Mouse (Mus musculus) left cerebral cortex, postnatal 36 days (tissue): ENCODE results near the gene Rhoa. TPM values are rescaled to one million over a fixed set of nuclear protein-coding genes. Genes with fewer than 3 reads are reported as not detected.

Experiments
- DNase-seq, 2 experiments: peaks; one replicate each; pipeline ENCODE4 v3.0.0; 2021 to 2022; ENCODE audit warnings: low spot score in 2 of 2, mixed read lengths in 1 of 2
- intact Hi-C: fragments of 180-260 bp; cut with DNase I; formaldehyde crosslinking; loops from one replicate; pipeline ENCODE4 v1.15.1; 2025
- total RNA-seq, 2 experiments: library from RNA; stranded (reverse); gene quantifications; 2 replicates each; pipeline ENCODE4 v1.2.3; 2021

Rhoa gene
- total RNA-seq, 2 experiments from 2014 or later: 160 to 176 TPM

GRCm38 (mm10) chr9:108337848-108338550 lies 32.1 kb downstream of the Rhoa start:
- intact Hi-C loops: no loop called here

GRCm38 (mm10) chr9:108338551-108338885 lies 32.6 kb downstream of the Rhoa start:
- intact Hi-C loops: no loop called here
- no peak for DNase-seq

More at GRCm38 (mm10) chr9:108337848-108338550, 32.1 kb downstream of the Rhoa start:
- DNase-seq: no peak

- DNase-seq: peak; percentile 85 to 86
- intact Hi-C loops: no loop called here
Measured at GRCm38 (mm10) chr9:108338886-108339781, 33.2 kb downstream of the Rhoa start, which contains the start of gene Gpx1. Gpx1 (plus strand) TSS chr9:108338903.

GRCm38 (mm10) chr9:108339886-108340257 lies 33.9 kb downstream of the Rhoa start:
- no peak for DNase-seq

GRCm38 (mm10) chr9:108340258-108341138 lies 34.6 kb downstream of the Rhoa start:
- DNase-seq: no peak
- intact Hi-C loops: no loop called here

More at GRCm38 (mm10) chr9:108339886-108340257, 33.9 kb downstream of the Rhoa start:
- intact Hi-C loops: no loop called here

GRCm38 (mm10) chr9:108341139-108341475 lies 35.2 kb downstream of the Rhoa start:
- no peak for DNase-seq
- intact Hi-C loops: no loop called here

- DNase-seq: no peak
- intact Hi-C loops: no loop called here
Measured at GRCm38 (mm10) chr9:108341801-108342200, 35.9 kb downstream of the Rhoa start.

- DNase-seq: no peak
- intact Hi-C loops: no loop called here
Measured at GRCm38 (mm10) chr9:108342301-108342831, 36.4 kb downstream of the Rhoa start.

- intact Hi-C loops: no loop called here
- no peak for DNase-seq
Measured at GRCm38 (mm10) chr9:108343331-108343730, 37.4 kb downstream of the Rhoa start.

GRCm38 (mm10) chr9:108343835-108344234 lies 37.9 kb downstream of the Rhoa start:
- intact Hi-C loops: no loop called here

GRCm38 (mm10) chr9:108344471-108344870 lies 38.5 kb downstream of the Rhoa start:
- intact Hi-C loops: no loop called here
- DNase-seq: no peak

More at GRCm38 (mm10) chr9:108343835-108344234, 37.9 kb downstream of the Rhoa start:
- no peak for DNase-seq

GRCm38 (mm10) chr9:108347024-108347423 lies 41.1 kb downstream of the Rhoa start:
- intact Hi-C loops: loop anchor here (1.0 to 5.0 kb wide), 2 partner anchors 41 to 105 kb away; partner anchors contain the start of genes Rhoa and Tcta
- DNase-seq: no peak

GRCm38 (mm10) chr9:108347540-108348289 lies 41.8 kb downstream of the Rhoa start, which contains the start of gene Usp4:
Usp4 (plus strand) TSS chr9:108347853.
- DNase-seq: peak; percentile 88 to 89

GRCm38 (mm10) chr9:108348290-108348680 lies 42.4 kb downstream of the Rhoa start:
- intact Hi-C loops: loop anchor here (5.0 kb wide), 1 partner anchor 104 kb away; no protein-coding TSS in a partner anchor
- no peak for DNase-seq

More at GRCm38 (mm10) chr9:108347540-108348289, 41.8 kb downstream of the Rhoa start, which contains the start of gene Usp4:
- intact Hi-C loops: loop anchor here (1.0 to 5.0 kb wide), 2 partner anchors 41 to 105 kb away; partner anchors contain the start of genes Rhoa and Tcta

GRCm38 (mm10) chr9:108349727-108350126 lies 43.8 kb downstream of the Rhoa start:
- no peak for DNase-seq
- intact Hi-C loops: loop anchor here (5.0 kb wide), 1 partner anchor 103 kb away; no protein-coding TSS in a partner anchor

GRCm38 (mm10) chr9:108378234-108378633 lies 72.3 kb downstream of the Rhoa start:
- DNase-seq: no peak
- intact Hi-C loops: no loop called here

- intact Hi-C loops: no loop called here
- no peak for DNase-seq
Measured at GRCm38 (mm10) chr9:108378736-108379135, 72.8 kb downstream of the Rhoa start.

- intact Hi-C loops: no loop called here
Measured at GRCm38 (mm10) chr9:108379294-108379693, 73.4 kb downstream of the Rhoa start.

More at GRCm38 (mm10) chr9:108379294-108379693, 73.4 kb downstream of the Rhoa start:
- no peak for DNase-seq
